Mouse (Mus musculus) spleen, adult 2 months (tissue): Measurements from ENCODE around the gene Zfp9. TPM values are rescaled to one million over a fixed set of nuclear protein-coding genes. Genes with fewer than 3 reads are reported as not detected.
A peak's percentile ranks its signal among the peaks of the same experiment; 100 is the strongest.

Experiments used
- DNase-seq, 2 experiments: peaks; one replicate each; pipeline versions ENCODE4 v3.0.0 to v3.0.0-alpha.2; 2012 to 2021; ENCODE audit warnings: low spot score in 2 of 2, low read depth in 1 of 2
- H3K27ac ChIP-seq: fragments of 200-500 bp; 2 replicates; pipeline ENCODE4 v1.5.1; 2012; ENCODE audit warnings: low read length, inconsistent platforms; ENCODE audit not compliant: insufficient read depth
- H3K27me3 ChIP-seq: fragments of 200-500 bp; 2 replicates; pipeline ENCODE4 v1.6.1; 2012; ENCODE audit warnings: mild to moderate bottlenecking, moderate library complexity, low read length, inconsistent platforms; ENCODE audit not compliant: control insufficient read depth, insufficient read depth
- H3K36me3 ChIP-seq: fragments of 200-500 bp; 2 replicates; pipeline ENCODE4 v1.6.1; 2012; ENCODE audit warnings: mild to moderate bottlenecking, low read length, inconsistent platforms; ENCODE audit not compliant: control insufficient read depth, insufficient read depth
- H3K4me1 ChIP-seq: fragments of 200-500 bp; 2 replicates; pipeline ENCODE4 v1.6.1; 2011; ENCODE audit warnings: inconsistent platforms; ENCODE audit not compliant: control insufficient read depth, insufficient read depth, insufficient read length
- H3K4me3 ChIP-seq: fragments of 200-500 bp; 2 replicates; pipeline ENCODE4 v1.5.1; 2011; ENCODE audit warnings: mild to moderate bottlenecking, inconsistent platforms; ENCODE audit not compliant: insufficient read depth, insufficient read length; ENCODE audit errors: extremely low read depth
- CTCF ChIP-seq: fragments of 200-500 bp; IDR thresholded peaks from 2 replicates; pipeline ENCODE4 v1.5.1; 2011; ENCODE audit warnings: mild to moderate bottlenecking, inconsistent platforms; ENCODE audit not compliant: insufficient read depth, insufficient read length, insufficient replicate concordance; ENCODE audit errors: extremely low read depth
- POLR2A ChIP-seq: fragments of 200-500 bp; IDR thresholded peaks from 2 replicates; pipeline ENCODE4 v1.6.1; 2011; ENCODE audit warnings: low read depth, low read length, inconsistent platforms
- WGBS: fragments of 180-500 bp; shearing (Covaris S2); methylation state at CpG from one replicate; pipeline ENCODE4 v1.1.7; 2018; 5-methylcytosine and 5-hydroxymethylcytosine counted together
- polyA plus RNA-seq: library from polyadenylated mRNA; depleted of rRNA; stranded (reverse); fragments of >200 nt; gene quantifications from 2 replicates; pipeline ENCODE4 v1.2.3, GENCODE M21; 2012; rRNA removed

The Zfp9 gene
- polyA plus RNA-seq, 1 experiment = 0.23 TPM

DNA sequence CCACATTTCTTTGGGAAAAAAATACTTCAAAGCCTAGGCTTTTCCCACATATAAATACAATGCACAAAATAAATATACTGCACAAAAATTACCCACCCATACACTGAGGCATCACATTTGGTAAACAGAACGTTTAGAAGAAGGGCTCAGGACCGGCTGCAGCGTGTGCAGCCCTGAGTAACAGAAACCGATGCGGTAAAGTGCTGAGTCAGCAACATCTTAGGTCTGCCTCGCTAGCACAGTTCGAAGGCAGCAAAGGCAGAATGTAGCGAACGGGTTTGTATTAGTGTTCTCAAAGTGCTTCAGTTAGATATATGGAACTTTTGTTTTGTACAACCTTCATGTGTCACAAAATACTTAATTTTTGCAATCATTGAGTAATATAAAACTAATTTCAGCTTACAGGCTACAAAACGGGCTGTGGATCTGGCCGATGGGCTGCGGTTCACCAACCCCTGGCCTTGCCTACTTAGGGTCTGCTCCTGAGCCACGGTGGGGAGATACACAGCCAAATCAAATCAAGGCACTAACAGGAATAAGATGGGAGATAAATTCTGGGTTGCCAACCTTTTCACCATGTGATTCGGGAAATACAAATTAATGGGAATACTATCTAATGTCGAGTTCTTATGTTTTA is 16.9 kb downstream of the Zfp9 start:
- no peak overlapping the region for H3K27ac ChIP-seq
- H3K4me3 ChIP-seq = no peak overlapping the region
- TF ChIP-seq POLR2A = no peak
- no peak for TF ChIP-seq CTCF
- H3K4me1 ChIP-seq = no peaks in the 10 kb centered on the region
- 81% methylated on average over 15 of the region's 15 CpGs for WGBS
- no peaks in the 10 kb centered on the region for H3K36me3 ChIP-seq
- no peaks in the 10 kb centered on the region for H3K27me3 ChIP-seq
- DNase-seq = no peak

DNA sequence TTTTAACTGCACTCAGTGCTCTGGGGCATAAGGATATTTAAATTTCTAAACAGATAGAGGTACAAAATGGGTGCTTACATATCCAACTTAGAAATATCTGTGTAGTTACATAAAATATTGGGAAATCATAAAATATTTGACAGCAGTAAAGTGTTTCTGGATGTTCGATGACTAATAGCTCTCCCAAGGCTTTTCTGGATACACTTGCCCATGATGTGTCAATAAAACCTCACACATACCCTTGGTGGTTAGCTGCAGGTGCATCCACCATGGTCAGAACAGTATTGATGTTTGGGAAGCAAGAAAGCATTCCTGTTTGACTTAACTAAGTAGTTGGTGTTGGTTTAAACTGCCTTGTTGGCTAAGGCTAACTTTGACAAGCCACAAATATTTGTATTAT is 21.4 kb downstream of the Zfp9 start:
- Histone ChIP-seq H3K4me3 (no peak overlapping the region), H3K4me1 (no peaks in the 10 kb centered on the region), H3K36me3 (no peaks in the 10 kb centered on the region), H3K27ac (no peak overlapping the region), H3K27me3 (no peaks in the 10 kb centered on the region)
- 96% methylated on average over 1 of the region's 1 CpGs for WGBS
- TF ChIP-seq CTCF = no peak
- no peak for TF ChIP-seq POLR2A
- DNase-seq = no peak

DNA sequence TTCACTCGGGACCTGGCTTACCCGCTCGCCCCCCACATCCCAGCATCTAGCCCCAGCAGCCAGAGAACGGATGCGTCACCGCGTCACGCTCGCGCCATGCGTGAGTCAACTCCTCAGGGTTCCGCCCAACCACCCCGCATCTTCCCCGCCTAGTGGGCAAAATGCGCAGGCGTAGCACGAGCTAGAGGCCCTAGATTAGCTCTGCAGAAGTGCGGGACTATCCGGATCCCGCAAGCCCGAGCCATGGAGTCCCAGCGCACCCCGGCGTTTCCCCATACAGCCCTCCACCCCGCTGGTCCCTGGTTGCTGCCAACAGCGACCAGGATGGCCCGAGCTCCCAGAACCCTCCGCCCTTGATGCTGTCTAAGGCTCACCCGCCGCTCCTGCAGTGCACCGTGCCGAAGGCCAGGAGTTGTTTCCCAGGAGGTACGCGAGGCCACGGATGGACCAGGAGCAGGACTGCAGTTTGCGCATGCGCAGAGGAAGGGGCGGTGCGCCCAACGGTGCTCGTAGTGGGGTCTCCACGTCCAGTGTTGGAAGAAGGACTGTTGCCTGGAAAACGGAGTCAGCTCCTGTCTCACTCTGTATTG is 24.0 kb downstream of the Zfp9 start, which contains the start of gene Zfp248:
Zfp248 (minus strand) TSS at position 487 of the 590 bp plus-strand sequence.
- peak within 1 kb of the TSS; percentile 80 for H3K4me3 ChIP-seq
- H3K27me3 ChIP-seq = no peaks in the 10 kb centered on the region
- H3K36me3 ChIP-seq = no peaks in the 10 kb centered on the region
- under 1% methylated on average over 43 of the region's 43 CpGs for WGBS
- peak; percentile 45 to 65 for DNase-seq
- H3K27ac ChIP-seq = peak within 1 kb of the TSS; percentile 45
- TF ChIP-seq POLR2A (no peak), CTCF (no peak)
- no peaks in the 10 kb centered on the region for H3K4me1 ChIP-seq

DNA sequence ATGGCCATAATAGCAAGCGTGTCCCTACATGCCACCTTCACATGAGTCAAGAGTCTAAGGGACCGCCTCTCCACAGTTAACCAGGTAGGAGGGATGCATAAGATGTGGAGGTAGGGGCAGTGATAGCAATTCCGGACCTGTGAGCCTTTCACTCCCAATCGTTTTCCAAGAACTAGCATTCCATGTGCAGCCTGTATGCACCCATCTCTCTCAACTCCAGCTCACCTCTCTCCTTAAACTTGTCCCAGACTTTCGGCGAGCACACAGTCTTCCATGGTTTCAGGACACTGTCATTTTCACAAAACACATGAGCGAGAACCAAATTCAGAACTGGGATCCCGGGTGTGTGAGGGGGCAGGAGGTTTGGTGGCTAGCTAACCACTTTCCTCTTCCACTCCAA is 24.7 kb downstream of the Zfp9 start:
- H3K36me3 ChIP-seq = no peaks in the 10 kb centered on the region
- 61% methylated on average over 8 of the region's 8 CpGs for WGBS
- no peak overlapping the region for H3K4me3 ChIP-seq
- no peak for DNase-seq
- TF ChIP-seq CTCF (no peak), POLR2A (no peak)
- no peaks in the 10 kb centered on the region for H3K27me3 ChIP-seq
- no peaks in the 10 kb centered on the region for H3K4me1 ChIP-seq
- no peak overlapping the region for H3K27ac ChIP-seq

DNA sequence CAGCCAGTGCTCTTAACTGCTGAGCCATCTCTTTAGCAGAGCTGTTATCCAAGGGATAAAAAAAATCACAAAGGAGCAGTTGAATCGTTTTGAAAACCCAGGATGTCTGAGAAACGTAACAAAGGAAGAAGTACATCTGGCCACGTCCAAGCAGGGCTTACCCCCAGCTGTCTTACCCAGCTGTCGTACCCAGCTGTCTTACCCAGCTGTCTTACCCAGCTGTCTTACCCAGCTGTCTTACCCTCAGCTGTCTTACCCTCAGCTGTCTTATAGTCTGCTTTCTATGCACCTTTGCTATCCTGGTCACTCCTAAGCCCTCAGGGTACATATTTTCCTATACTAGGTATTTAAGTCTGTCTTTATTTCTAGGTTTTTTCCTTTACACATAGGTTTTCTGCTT is 47.6 kb downstream of the Zfp9 start:
- Histone ChIP-seq H3K27me3 (no peaks in the 10 kb centered on the region), H3K27ac (no peak overlapping the region), H3K4me1 (no peaks in the 10 kb centered on the region), H3K36me3 (no peaks in the 10 kb centered on the region), H3K4me3 (no peak overlapping the region)
- WGBS = 89% methylated on average over 4 of the region's 4 CpGs
- no peak for DNase-seq
- TF ChIP-seq POLR2A (no peak), CTCF (no peak)

DNA sequence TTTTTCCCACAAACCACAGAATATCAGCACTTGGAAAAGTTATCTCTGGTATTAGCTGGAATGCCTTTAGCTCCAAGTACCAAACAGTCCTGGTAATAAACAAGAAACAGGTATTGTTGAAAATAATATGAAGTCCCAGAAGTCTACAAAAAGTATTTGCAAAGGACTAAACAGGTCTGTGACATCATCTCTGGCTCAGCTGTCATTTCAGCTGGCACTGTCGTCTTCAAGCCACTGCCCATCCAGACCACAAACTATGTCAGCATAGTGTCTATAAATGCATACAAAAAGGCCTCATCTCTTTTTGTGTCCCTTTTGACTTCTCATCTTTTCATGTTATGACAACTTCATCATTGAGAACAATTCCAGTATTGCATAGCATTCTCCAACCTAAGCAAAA is 52.5 kb downstream of the Zfp9 start:
- TF ChIP-seq POLR2A (no peak), CTCF (no peak)
- no peak for DNase-seq
- Histone ChIP-seq H3K27ac (no peak overlapping the region), H3K4me1 (no peaks in the 10 kb centered on the region), H3K27me3 (no peaks in the 10 kb centered on the region), H3K36me3 (no peaks in the 10 kb centered on the region), H3K4me3 (no peak overlapping the region)
- 90% methylated on average over 1 of the region's 1 CpGs for WGBS

DNA sequence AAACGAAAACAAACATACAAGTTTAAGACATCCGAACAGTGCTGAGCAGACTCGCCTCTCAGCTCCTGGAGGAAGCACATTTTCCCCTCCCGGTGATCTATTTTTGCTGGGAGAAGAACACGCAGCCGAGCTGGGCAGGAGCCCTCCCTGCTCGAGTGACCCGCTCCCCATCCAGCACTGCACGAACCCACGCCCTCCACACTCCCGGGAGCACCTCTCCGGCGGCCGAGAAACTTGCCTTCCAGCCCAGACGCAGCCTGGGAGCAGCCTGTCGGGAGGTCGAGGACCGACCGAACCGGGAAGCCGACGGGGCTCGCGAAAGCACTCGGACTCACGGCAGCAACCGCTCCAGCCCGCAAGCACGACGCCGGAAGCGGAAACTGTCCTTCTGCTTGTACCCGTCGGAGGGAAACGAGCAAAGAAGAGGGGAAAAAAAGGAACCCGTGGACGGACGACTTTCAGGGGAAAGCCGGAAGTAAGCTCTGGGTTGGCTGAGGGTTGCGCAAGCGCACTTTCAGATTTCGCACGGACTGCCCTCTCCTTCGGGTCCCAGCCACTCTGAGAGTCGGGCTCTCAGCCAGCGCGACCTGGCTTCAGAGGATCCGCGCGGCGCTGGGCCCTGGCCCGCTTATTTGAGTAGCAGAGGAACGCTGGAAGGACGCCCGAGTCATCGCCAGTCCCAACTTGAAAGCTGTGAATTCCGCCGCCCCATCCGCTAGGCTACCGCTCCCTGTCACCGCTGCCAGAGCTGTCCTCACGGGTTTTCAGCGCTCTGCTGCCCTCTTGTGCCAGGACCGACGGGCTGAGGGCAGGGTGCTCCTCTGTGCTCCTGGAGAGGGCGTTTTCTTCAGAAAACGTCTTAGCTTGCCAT is 59.8 kb downstream of the Zfp9 start, which contains the start of gene Bms1:
Bms1 (minus strand) TSS at position 425 of the 871 bp plus-strand sequence.
- WGBS = under 1% methylated on average over 67 of the region's 67 CpGs
- H3K27me3 ChIP-seq = no peaks in the 10 kb centered on the region
- peaks cover 2% of the 10 kb centered on the region; the same call in 1 of the 2 replicates for H3K4me1 ChIP-seq
- H3K27ac ChIP-seq = peak within 1 kb of the TSS; percentile 80
- peak; percentile 91 for TF ChIP-seq CTCF
- TF ChIP-seq POLR2A = peak; percentile 58
- peak; percentile 87 to 95 for DNase-seq
- peak within 1 kb of the TSS; percentile 73 for H3K4me3 ChIP-seq
- peaks cover 14% of the 10 kb centered on the region for H3K36me3 ChIP-seq

Other genes starting within 250 kb of the Zfp9 start
- 3.5 and 3.8 TPM in 2 replicates for gene Bms1, start 59.8 kb downstream of the Zfp9 start, polyA plus RNA-seq
- 0.33 and 0.44 TPM in 2 replicates for gene Zfp248, start 23.8 kb downstream of the Zfp9 start, polyA plus RNA-seq
- gene Ankrd26, start 82.9 kb upstream of the Zfp9 start, polyA plus RNA-seq = 1.2 and 1.6 TPM in 2 replicates